Mouse (Mus musculus) induced T-regulatory cell, adult 2 months (primary cell): ENCODE measurements around the gene Megf11.
A peak's percentile ranks its signal among the peaks of the same experiment; 100 is the strongest.
"Not testable (repeated sequence)": the region's sequence is repeated elsewhere in the genome, so short reads cannot be mapped to it uniquely, and the experiment has no call there.

Experiments
- DNase-seq: peaks from one replicate; pipeline ENCODE4 v3.0.0-alpha.2; 2012; ENCODE audit warnings: low read depth

The Megf11 gene

GRCm38 (mm10) chr9:64698586-64698985 lies 313.2 kb downstream of the Megf11 start:
- DNase-seq, result no peak

GRCm38 (mm10) chr9:64700451-64701311 lies 315.3 kb downstream of the Megf11 start:
- no peak for DNase-seq

- no peak for DNase-seq
Measured at GRCm38 (mm10) chr9:64701651-64702050, 316.2 kb downstream of the Megf11 start.

GRCm38 (mm10) chr9:64702391-64702790 lies 317.0 kb downstream of the Megf11 start:
- no peak for DNase-seq

- peak; percentile 53 for DNase-seq
Measured at GRCm38 (mm10) chr9:64702937-64703336, 317.5 kb downstream of the Megf11 start.

GRCm38 (mm10) chr9:64703420-64703965 lies 318.1 kb downstream of the Megf11 start:
- DNase-seq, result no peak

GRCm38 (mm10) chr9:64704073-64704840 lies 318.8 kb downstream of the Megf11 start:
- no peak for DNase-seq

GRCm38 (mm10) chr9:64710291-64710690 lies 324.9 kb downstream of the Megf11 start:
- not testable (repeated sequence) for DNase-seq

GRCm38 (mm10) chr9:64719526-64720163 lies 334.2 kb downstream of the Megf11 start:
- no peak for DNase-seq

GRCm38 (mm10) chr9:64726454-64726853 lies 341.0 kb downstream of the Megf11 start:
- DNase-seq, result no peak

- DNase-seq, result no peak
Measured at GRCm38 (mm10) chr9:64731029-64731560, 345.7 kb downstream of the Megf11 start.

GRCm38 (mm10) chr9:64734166-64734565 lies 348.7 kb downstream of the Megf11 start:
- peak; percentile 36 for DNase-seq

GRCm38 (mm10) chr9:64734992-64735391 lies 349.6 kb downstream of the Megf11 start:
- DNase-seq, result not testable (repeated sequence)

GRCm38 (mm10) chr9:64736076-64736638 lies 350.7 kb downstream of the Megf11 start:
- no peak for DNase-seq

- DNase-seq, result peak; percentile 72
Measured at GRCm38 (mm10) chr9:64736639-64737405, 351.4 kb downstream of the Megf11 start.

GRCm38 (mm10) chr9:64737406-64738201 lies 352.2 kb downstream of the Megf11 start, which contains the start of gene Rab11a:
TSS of gene Rab11a (minus strand) at chr9:64737758.
- DNase-seq, result peak; percentile 97

- no peak for DNase-seq
Measured at GRCm38 (mm10) chr9:64739001-64739400, 353.6 kb downstream of the Megf11 start.

GRCm38 (mm10) chr9:64742453-64742852 lies 357.0 kb downstream of the Megf11 start:
- DNase-seq, result no peak

GRCm38 (mm10) chr9:64747735-64748134 lies 362.3 kb downstream of the Megf11 start:
- no peak for DNase-seq

- no peak for DNase-seq
Measured at GRCm38 (mm10) chr9:64749314-64749713, 363.9 kb downstream of the Megf11 start.
